Mouse (Mus musculus) left cerebral cortex, postnatal 25 days (tissue): ENCODE results near the gene Gprc5d. TPM values are rescaled to one million over a fixed set of nuclear protein-coding genes. Genes with fewer than 3 reads are reported as not detected.

ENCODE experiments used
- DNase-seq, 2 experiments: peaks; one replicate each; pipeline ENCODE4 v3.0.0; 2022; ENCODE audit warnings: low spot score in 2 of 2, mixed read lengths in 1 of 2
- intact Hi-C: fragments of 180-260 bp; cut with DNase I; formaldehyde crosslinking; loops from one replicate; pipeline ENCODE4 v1.15.1; 2025
- total RNA-seq, 2 experiments: library from RNA; stranded (reverse); gene quantifications; 2 replicates each; pipeline ENCODE4 v1.2.3; 2021

The Gprc5d gene
- total RNA-seq, 2 experiments from 2014 or later: not detected

DNA sequence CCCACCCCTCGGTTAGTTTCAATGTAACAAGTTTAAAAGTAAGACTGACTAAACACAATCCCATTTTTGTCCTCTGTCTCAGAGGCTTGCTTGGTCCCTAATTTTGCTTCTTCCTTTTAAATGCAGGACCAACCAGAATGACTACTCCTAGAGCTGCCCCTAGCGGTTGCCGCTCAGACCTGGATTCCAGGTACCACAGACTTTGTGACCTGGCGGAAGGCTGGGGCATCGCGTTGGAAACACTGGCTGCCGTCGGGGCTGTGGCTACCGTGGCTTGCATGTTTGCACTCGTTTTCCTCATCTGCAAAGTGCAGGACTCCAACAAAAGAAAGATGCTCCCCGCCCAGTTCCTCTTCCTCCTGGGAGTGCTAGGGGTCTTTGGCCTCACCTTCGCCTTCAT is 39.7 kb downstream of the Gprc5d start:
- no peak for DNase-seq
- intact Hi-C loops: no loop called here

DNA sequence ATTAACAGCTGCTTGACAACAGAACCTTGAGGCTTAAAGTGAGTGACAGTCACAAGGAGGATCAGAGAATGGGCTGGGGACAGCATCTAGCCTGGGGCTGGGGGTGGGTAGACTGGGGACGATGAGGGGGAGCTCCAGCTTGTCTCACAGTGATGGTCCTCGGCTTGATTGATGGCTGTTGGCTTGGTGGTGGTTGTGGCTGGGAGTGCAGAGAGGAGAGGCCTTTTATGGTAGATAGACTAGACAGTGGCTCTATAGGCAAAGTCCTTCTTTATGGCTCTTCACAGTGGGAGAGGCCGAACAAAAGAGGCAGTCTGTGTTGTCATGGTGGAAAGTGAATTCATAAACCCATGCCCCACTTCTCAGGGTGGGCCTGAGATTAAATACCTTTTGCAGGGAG is 41.9 kb downstream of the Gprc5d start:
- no peak for DNase-seq
- intact Hi-C loops: no loop called here

- intact Hi-C loops: no loop called here
Observed at GRCm38 (mm10) chr6:135074405-135074947, 43.6 kb downstream of the Gprc5d start.

GRCm38 (mm10) chr6:135070347-135070746 is 47.7 kb downstream of the Gprc5d start:
- DNase-seq: no peak
- intact Hi-C loops: no loop called here

More at GRCm38 (mm10) chr6:135074405-135074947, 43.6 kb downstream of the Gprc5d start:
- DNase-seq: no peak

DNA sequence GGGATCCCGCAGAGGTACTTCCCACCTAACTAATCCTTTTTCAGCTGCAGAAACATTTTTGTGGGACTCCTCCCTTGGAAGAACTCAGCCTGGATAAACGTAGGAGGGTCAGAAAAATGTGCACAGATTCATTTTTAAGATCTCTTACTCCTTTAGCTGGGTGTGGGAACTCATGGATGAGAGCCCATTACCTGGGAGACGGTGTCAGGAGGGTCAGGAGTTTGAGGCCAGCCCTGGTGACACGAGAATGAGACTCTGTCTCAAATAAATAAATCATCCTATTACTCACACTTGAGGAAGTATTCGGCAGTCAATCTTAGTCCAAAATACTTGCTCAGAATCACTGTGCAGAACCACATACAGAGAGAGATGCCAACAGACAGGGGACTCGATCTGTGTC is 48.2 kb downstream of the Gprc5d start:
- no peak for DNase-seq
- intact Hi-C loops: no loop called here

DNA sequence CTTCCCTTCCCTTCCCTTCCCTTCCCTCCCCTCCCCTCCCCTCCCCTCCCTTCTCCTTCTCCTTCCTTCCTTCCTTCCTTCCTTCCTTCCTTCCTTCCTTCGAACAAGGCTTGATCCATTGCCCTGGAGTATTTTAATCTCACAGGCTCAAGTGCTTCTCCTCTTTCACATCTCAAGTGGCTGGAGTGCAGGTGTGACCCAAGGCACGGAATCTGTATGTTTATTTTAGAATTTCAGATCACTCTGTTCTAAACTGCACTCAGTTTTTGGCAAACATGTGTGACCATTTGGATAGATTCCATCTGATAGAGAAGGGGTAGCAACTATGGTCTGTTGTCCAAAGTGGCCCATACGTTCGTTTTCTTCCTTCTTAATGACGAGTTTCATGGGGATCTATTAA is 49.9 kb downstream of the Gprc5d start:
- intact Hi-C loops: no loop called here
- no peak for DNase-seq

DNA sequence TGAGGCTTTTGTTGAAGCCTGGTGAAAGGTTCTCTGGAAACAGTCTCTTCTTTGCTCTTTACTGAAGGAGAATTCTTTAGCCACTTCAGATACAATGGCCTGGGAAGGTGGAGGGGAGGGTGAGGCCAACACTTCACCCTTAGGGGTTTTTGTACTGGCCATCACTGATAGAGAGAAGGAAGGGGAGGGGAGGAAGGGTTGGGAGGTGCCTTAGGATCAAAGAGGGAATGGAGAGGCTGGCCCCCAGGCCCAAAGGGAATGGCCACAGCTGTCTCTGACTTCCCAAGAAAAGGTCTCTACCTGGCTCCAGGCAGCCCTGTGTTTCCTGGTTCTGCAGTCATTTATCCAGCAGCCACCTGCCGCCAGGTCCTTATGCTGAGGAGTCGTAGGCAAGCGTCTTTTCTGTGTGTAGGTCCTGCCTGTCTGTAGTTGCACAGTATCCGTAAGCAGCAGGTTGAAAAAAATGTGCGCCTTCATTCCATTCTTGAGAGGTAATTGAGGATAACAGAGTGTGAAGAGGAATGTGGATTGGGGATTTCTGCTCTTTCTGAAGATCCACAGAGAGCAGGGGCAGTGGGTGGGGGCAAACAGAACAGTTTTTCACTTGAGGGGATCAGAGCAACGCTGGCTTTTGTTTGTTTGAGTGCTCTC is 51.2 kb downstream of the Gprc5d start:
- DNase-seq: no peak
- intact Hi-C loops: no loop called here

- DNase-seq: peak in 1 of 2 experiments; percentile 41
- intact Hi-C loops: no loop called here
Observed at GRCm38 (mm10) chr6:135065236-135065957, 52.7 kb downstream of the Gprc5d start, which contains the start of gene Gprc5a. Gprc5a (plus strand) TSS chr6:135065651.

DNA sequence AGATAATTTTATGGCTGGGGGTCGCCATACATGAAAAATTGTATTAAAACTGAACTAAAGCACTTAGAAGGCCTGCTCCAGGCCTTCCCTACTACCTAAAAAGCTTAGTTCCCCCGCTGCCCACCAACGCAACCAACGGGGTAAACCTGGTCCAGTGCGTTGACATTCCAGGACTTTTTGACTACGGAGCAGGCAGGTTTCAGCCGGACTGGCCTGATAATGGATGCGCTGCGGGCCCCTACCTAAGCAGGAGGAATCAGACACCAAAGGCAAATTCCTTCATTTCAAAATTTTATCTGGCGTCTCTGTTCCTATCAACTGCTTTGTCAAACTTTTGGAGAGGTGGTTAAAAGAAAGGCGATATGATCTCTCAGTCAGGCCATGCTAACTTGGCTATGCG is 53.5 kb downstream of the Gprc5d start:
- intact Hi-C loops: no loop called here
- DNase-seq: no peak

- no peak for DNase-seq
- intact Hi-C loops: no loop called here
Observed at GRCm38 (mm10) chr6:135060728-135061127, 57.4 kb downstream of the Gprc5d start.

Other genes with a start within 250 kb of the Gprc5d start
- gene Gpr19, start 219.7 kb downstream of the Gprc5d start, total RNA-seq: 10 to 100 TPM; 25.3 to 27.3 TPM
- 10 to 100 TPM; 40.3 to 43.2 TPM for gene Cdkn1b, start 197.9 kb downstream of the Gprc5d start, total RNA-seq
- gene Apold1, start 136.6 kb downstream of the Gprc5d start, total RNA-seq: 1 to 10 TPM; 4.1 to 4.5 TPM
- gene Ddx47, start 106.7 kb downstream of the Gprc5d start, total RNA-seq: 10 to 100 TPM; 57.1 to 58.3 TPM
- gene Gprc5a, start 52.6 kb downstream of the Gprc5d start, total RNA-seq: under 1 TPM; 0.37 to 0.39 TPM
- gene Fam234b, start 79.7 kb upstream of the Gprc5d start, total RNA-seq: 100 to 1,000 TPM; 143 to 147 TPM
- 10 to 100 TPM; 42.6 to 43.9 TPM for gene Hebp1, start 79.7 kb upstream of the Gprc5d start, total RNA-seq
- gene Gsg1, start 136.1 kb upstream of the Gprc5d start, total RNA-seq: not detected
- gene Pbp2, start 192.1 kb upstream of the Gprc5d start, total RNA-seq: under 1 TPM; 0.25 to 0.28 TPM
- 1 to 10 TPM; 2.4 to 3.9 TPM for gene Emp1, start 244.3 kb upstream of the Gprc5d start, total RNA-seq